Mouse (Mus musculus): Measurements from ENCODE around the gene Scrn1. TPM values are rescaled to one million over a fixed set of nuclear protein-coding genes. Genes with fewer than 3 reads are reported as not detected.

Gene Scrn1
- polyA plus RNA-seq, 1 experiment = 1.0 TPM

DNA sequence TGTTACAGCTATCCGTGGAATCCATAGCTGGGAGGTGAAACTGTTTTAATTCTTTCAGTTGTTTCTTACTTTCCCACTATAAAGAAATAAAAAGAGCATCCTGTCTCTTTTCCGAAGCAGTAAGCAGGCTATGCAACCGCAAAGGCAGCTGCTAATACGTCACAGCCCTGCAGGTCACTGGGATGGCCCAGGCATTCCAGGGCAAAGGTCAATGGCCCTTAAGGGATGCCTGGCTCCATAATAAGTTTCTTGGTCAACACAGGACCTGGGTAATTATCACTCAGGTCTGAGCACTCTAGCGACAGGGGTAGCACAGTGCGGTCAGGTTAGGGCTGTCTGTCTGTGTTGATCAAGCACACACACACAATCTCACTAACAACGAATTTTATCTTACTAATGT, 75.2 kb downstream of the Scrn1 start:
- no peak for TF ChIP-seq CTCF (IDR thresholded peaks at IDR 0.05; ENCODE audit: control insufficient read depth, insufficient read depth, low read length)
- no peak for TF ChIP-seq POLR2A (IDR thresholded peaks at IDR 0.05; ENCODE audit: borderline replicate concordance, control insufficient read depth, low read depth, low read length)

DNA sequence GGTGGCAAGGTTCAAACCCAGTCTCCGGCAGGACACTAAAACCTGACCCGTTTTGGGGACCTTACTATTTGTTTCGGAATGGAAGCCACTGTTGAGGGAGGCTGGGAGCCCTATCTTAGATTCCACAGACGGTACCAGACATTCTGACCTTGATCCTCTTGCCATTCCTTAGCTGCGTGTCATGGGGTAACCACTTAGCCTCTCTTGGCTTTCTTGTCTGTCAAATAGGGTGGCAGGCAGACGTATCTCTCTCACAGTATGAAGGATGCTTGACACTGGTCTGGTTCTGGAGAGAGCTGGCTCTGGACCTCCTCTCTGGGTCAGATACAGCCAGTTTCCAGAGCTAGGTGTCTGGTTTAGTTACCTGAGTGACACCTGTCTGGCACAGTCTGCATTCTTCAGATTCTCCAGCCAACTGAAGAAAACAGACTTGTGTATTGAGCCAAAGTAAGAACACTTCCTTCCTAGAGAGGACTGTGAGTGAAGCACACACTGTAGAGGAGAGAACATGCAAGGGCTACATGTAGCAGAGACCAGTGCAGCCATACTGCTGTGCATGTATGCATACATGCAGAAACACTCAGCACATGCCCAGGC, 80.2 kb downstream of the Scrn1 start:
- WGBS = 58% methylated on average over 6 of the region's 6 CpGs
- Histone ChIP-seq H3K27ac (ENCODE audit: control insufficient read depth, insufficient read depth, low read depth, low read length, poor library complexity) (no peak overlapping the region), H3K4me1 (ENCODE audit: control insufficient read depth, insufficient read depth, low read length) (no peaks in the 10 kb centered on the region), H3K4me3 (replicated peaks; ENCODE audit: control insufficient read depth, low read depth, low read length) (no peak overlapping the region)
- TF ChIP-seq CTCF (IDR thresholded peaks at IDR 0.05; ENCODE audit: control insufficient read depth, insufficient read depth, low read length) (no peak), POLR2A (IDR thresholded peaks at IDR 0.05; ENCODE audit: borderline replicate concordance, control insufficient read depth, low read depth, low read length) (no peak)

More for the DNA sequence above, 75.2 kb downstream of the Scrn1 start:
- WGBS = 77% methylated on average over 7 of the region's 7 CpGs
- Histone ChIP-seq H3K4me1 (ENCODE audit: control insufficient read depth, insufficient read depth, low read length) (no peaks in the 10 kb centered on the region), H3K4me3 (replicated peaks; ENCODE audit: control insufficient read depth, low read depth, low read length) (no peak overlapping the region), H3K27ac (ENCODE audit: control insufficient read depth, insufficient read depth, low read depth, low read length, poor library complexity) (no peak overlapping the region)

DNA sequence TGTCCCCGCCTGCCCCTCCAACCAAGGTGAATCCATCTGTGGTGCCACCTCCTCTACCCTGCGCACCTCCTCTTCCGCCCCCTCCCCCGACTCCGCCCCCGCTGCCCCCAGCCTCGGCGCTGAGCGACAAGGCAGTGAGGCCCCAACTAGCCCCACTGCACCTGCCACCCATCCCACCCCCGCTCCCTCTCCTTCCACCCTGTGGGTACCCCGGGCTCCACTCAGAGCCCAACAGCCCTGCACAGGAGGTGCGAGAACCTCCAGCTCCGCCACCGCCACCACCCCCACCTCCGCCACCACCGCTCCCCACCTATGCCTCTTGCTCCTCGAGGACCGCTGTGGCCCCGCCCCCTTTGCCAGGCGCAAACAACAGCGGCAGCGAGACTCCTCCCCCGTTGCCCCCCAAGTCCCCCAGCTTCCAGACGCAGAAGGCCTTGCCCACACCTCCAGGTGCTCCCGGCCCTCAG, 80.8 kb downstream of the Scrn1 start:
- WGBS = 21% methylated on average over 23 of the region's 25 CpGs

DNA sequence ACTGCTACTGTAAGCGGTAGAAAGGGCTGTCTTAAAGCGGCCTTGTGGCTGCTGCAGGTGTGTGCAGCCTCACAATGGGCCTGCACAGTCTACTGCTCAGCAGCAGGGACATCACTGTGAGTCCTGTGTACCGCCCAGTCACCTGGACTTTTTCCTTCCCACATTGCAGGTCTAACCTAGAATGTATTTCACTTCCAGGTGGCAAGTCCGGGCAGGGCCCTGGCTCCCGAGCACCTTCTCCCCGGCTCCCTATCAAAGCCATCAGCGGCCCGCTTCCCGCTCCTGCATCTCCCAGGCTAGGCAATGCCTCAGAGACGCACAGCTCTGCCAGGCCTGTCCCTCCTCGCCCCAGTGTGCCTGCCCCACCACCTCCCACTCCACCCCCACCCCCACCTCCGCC, 81.3 kb downstream of the Scrn1 start:
- Histone ChIP-seq H3K4me1 (ENCODE audit: control insufficient read depth, insufficient read depth, low read length) (no peaks in the 10 kb centered on the region), H3K27ac (ENCODE audit: control insufficient read depth, insufficient read depth, low read depth, low read length, poor library complexity) (no peak overlapping the region), H3K4me3 (replicated peaks; ENCODE audit: control insufficient read depth, low read depth, low read length) (no peak overlapping the region)
- 56% methylated on average over 12 of the region's 12 CpGs for WGBS
- TF ChIP-seq POLR2A (IDR thresholded peaks at IDR 0.05; ENCODE audit: borderline replicate concordance, control insufficient read depth, low read depth, low read length) (no peak), CTCF (IDR thresholded peaks at IDR 0.05; ENCODE audit: control insufficient read depth, insufficient read depth, low read length) (no peak)

More for the DNA sequence above, 80.8 kb downstream of the Scrn1 start:
- no peak overlapping the region for H3K27ac ChIP-seq (ENCODE audit: control insufficient read depth, insufficient read depth, low read depth, low read length, poor library complexity)
- no peak overlapping the region for H3K4me3 ChIP-seq (replicated peaks; ENCODE audit: control insufficient read depth, low read depth, low read length)
- no peak for TF ChIP-seq CTCF (IDR thresholded peaks at IDR 0.05; ENCODE audit: control insufficient read depth, insufficient read depth, low read length)
- H3K4me1 ChIP-seq (ENCODE audit: control insufficient read depth, insufficient read depth, low read length) = no peaks in the 10 kb centered on the region

DNA sequence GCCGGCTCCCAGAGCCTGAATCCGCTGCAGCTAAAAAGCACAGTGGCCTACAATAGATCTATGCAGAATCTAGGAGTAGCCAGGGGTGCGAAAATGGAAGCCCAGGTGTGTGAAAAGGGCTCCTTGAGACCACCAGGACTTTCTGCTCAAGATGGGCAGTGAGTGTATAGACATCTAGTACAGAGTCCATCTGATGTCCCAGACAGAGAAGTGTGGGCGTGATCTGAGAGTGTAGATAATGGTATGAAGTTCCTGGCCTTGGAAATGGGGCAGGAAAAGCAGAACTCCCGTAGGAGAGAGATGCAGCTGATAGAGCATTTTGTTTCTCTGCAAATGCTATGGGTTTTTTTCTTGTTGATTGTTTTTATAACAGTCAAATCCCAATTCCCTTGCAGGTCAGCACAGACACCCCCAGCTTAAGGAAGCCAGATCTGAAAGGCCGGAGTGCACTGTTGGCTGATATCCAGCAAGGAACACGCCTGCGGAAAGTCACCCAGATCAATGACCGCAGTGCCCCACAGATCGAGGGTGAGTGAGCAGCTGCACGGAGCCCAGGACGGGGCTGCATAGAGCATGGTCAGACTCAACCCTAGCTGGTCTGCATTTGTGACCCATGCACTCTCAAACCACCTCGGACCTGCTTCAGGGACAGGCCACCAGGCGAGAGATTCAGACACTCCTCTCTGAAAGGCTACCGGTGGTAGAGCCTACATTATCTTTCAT, 84.7 kb downstream of the Scrn1 start:
- WGBS = 84% methylated on average over 15 of the region's 15 CpGs
- no peak overlapping the region for H3K27ac ChIP-seq (ENCODE audit: control insufficient read depth, insufficient read depth, low read depth, low read length, poor library complexity)
- H3K4me1 ChIP-seq (ENCODE audit: control insufficient read depth, insufficient read depth, low read length) = no peaks in the 10 kb centered on the region; the same call in 1 of the 2 replicates
- H3K4me3 ChIP-seq (replicated peaks; ENCODE audit: control insufficient read depth, low read depth, low read length) = no peak overlapping the region
- TF ChIP-seq CTCF (IDR thresholded peaks at IDR 0.05; ENCODE audit: control insufficient read depth, insufficient read depth, low read length) (no peak), POLR2A (IDR thresholded peaks at IDR 0.05; ENCODE audit: borderline replicate concordance, control insufficient read depth, low read depth, low read length) (no peak)

DNA sequence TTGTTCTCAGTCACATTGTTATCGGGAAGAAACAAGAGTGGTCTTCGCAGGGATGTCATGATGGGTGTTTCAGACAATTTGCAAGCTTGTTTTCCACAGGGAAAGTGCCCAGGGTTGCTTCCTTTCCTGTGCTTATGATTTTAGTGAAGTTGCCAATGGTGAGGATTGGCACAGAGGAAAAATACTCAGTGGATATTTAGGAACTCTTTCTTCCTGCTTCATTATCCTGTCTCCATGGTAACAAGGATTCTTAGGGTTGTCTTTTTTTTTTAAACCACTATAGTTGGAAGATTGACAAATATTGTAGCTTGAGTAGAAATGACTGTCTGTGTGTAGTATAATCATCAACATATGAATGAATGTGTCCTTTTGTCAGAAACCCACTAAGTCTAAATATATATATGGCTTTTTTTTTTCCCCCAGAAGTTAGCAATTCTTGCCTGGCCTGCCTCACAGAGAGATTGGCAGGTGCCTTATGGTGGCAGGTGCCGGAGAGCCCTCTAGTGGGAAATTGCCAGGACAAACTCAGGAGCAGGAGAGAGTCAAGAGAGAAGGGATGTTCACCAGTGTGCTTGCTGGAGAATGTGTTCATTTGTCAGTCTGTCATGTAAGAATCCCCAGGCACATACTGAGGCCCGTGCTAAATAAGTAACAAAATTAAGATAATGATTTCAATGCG, 87.5 kb downstream of the Scrn1 start:
- Histone ChIP-seq H3K4me3 (replicated peaks; ENCODE audit: control insufficient read depth, low read depth, low read length) (no peak overlapping the region), H3K4me1 (ENCODE audit: control insufficient read depth, insufficient read depth, low read length) (no peaks in the 10 kb centered on the region; the same call in 1 of the 2 replicates), H3K27ac (ENCODE audit: control insufficient read depth, insufficient read depth, low read depth, low read length, poor library complexity) (no peak overlapping the region)
- no peak for TF ChIP-seq POLR2A (IDR thresholded peaks at IDR 0.05; ENCODE audit: borderline replicate concordance, control insufficient read depth, low read depth, low read length)
- no peak for TF ChIP-seq CTCF (IDR thresholded peaks at IDR 0.05; ENCODE audit: control insufficient read depth, insufficient read depth, low read length)
- WGBS = 71% methylated on average over 5 of the region's 5 CpGs

DNA sequence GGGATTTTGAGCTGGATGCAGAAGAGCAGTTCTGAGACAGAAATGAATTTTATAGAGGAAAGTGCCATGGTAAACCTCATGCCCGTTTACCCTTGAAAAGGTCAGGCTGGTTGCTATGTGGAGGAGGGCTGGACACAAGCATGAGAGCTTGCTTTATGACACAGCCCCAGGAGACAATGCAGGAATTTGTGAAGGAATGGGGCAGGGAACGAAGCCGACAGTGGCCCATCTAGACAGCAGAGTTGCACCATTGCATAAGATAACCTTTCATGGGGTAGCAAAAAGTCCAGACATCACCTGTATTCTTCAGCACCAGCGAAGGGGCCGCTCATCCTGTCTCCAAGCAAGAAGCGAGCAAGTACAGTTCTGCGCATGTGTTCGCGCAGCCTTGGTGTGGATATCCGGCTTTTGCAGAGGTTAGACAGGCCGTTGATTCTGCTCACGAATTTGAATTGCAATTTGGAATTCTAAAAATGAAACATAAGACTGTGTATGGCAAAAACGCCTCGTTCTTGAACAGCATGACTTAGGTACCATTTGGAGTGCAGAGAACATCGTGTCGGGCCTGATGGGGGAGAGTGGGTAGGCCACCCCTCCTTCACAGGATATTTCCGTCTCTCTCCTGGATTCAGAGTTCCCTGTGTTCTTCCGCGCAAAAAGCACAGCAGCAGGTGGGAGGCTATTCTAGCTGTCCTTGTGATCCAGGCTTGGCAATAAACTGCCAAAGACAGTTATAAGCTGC, 90.2 kb downstream of the Scrn1 start:
- TF ChIP-seq POLR2A (IDR thresholded peaks at IDR 0.05; ENCODE audit: borderline replicate concordance, control insufficient read depth, low read depth, low read length) = no peak
- Histone ChIP-seq H3K27ac (ENCODE audit: control insufficient read depth, insufficient read depth, low read depth, low read length, poor library complexity) (no peak overlapping the region), H3K4me3 (replicated peaks; ENCODE audit: control insufficient read depth, low read depth, low read length) (no peak overlapping the region), H3K4me1 (ENCODE audit: control insufficient read depth, insufficient read depth, low read length) (no peaks in the 10 kb centered on the region; the same call in 1 of the 2 replicates)
- WGBS = 89% methylated on average over 19 of the region's 19 CpGs

Measured in bone marrow, adult 2 months (tissue).